Mouse (Mus musculus): ENCODE results near the gene Slc36a4. TPM values are rescaled to one million over a fixed set of nuclear protein-coding genes. Genes with fewer than 3 reads are reported as not detected.

Slc36a4 gene
- polyA plus RNA-seq, 1 experiment: 7.7 TPM

- no peak for DNase-seq (ENCODE audit: low read depth)
Observed at GRCm38 (mm10) chr9:15722506-15722905, 13.0 kb downstream of the Slc36a4 start.

- no peak for DNase-seq (ENCODE audit: low read depth)
Observed at GRCm38 (mm10) chr9:15727168-15727567, 17.6 kb downstream of the Slc36a4 start.

GRCm38 (mm10) chr9:15731758-15732748 lies 22.5 kb downstream of the Slc36a4 start:
- DNase-seq (ENCODE audit: low read depth): no peak

- DNase-seq (ENCODE audit: low read depth): no peak
Observed at GRCm38 (mm10) chr9:15734056-15734866, 24.7 kb downstream of the Slc36a4 start.

- no peak for DNase-seq (ENCODE audit: low read depth)
Observed at GRCm38 (mm10) chr9:15734867-15735131, 25.3 kb downstream of the Slc36a4 start.

- no peak for DNase-seq (ENCODE audit: low read depth)
Observed at GRCm38 (mm10) chr9:15737522-15737921, 28.0 kb downstream of the Slc36a4 start.

GRCm38 (mm10) chr9:15741428-15741827 lies 31.9 kb downstream of the Slc36a4 start:
- no peak for DNase-seq (ENCODE audit: low read depth)

GRCm38 (mm10) chr9:15741931-15742330 lies 32.4 kb downstream of the Slc36a4 start:
- DNase-seq (ENCODE audit: low read depth): no peak

GRCm38 (mm10) chr9:15745985-15746607 lies 36.6 kb downstream of the Slc36a4 start:
- DNase-seq (ENCODE audit: low read depth): no peak

GRCm38 (mm10) chr9:15746636-15747035 lies 37.1 kb downstream of the Slc36a4 start:
- no peak for DNase-seq (ENCODE audit: low read depth)

GRCm38 (mm10) chr9:15748383-15748782 lies 38.8 kb downstream of the Slc36a4 start:
- DNase-seq (ENCODE audit: low read depth): no peak

GRCm38 (mm10) chr9:15759318-15759717 lies 49.8 kb downstream of the Slc36a4 start:
- DNase-seq (ENCODE audit: low read depth): no peak

GRCm38 (mm10) chr9:15766379-15766778 lies 56.8 kb downstream of the Slc36a4 start:
- no peak for DNase-seq (ENCODE audit: low read depth)

- no peak for DNase-seq (ENCODE audit: low read depth)
Observed at GRCm38 (mm10) chr9:15766821-15767220, 57.3 kb downstream of the Slc36a4 start.

GRCm38 (mm10) chr9:15772766-15773165 lies 63.2 kb downstream of the Slc36a4 start:
- DNase-seq (ENCODE audit: low read depth): no peak

GRCm38 (mm10) chr9:15773426-15773825 lies 63.9 kb downstream of the Slc36a4 start:
- no peak for DNase-seq (ENCODE audit: low read depth)

GRCm38 (mm10) chr9:15774911-15775310 lies 65.4 kb downstream of the Slc36a4 start:
- no peak for DNase-seq (ENCODE audit: low read depth)

GRCm38 (mm10) chr9:15781936-15782335 lies 72.4 kb downstream of the Slc36a4 start:
- no peak for DNase-seq (ENCODE audit: low read depth)

- no peak for DNase-seq (ENCODE audit: low read depth)
Observed at GRCm38 (mm10) chr9:15786192-15786591, 76.7 kb downstream of the Slc36a4 start.

GRCm38 (mm10) chr9:15786610-15787009 lies 77.1 kb downstream of the Slc36a4 start:
- DNase-seq (ENCODE audit: low read depth): no peak

- no peak for DNase-seq (ENCODE audit: low read depth)
Observed at GRCm38 (mm10) chr9:15792076-15792475, 82.5 kb downstream of the Slc36a4 start.

Measured in gonadal fat pad, adult 2 months (tissue).